Mouse (Mus musculus): ENCODE measurements around the gene Rgs12.

GRCm38 (mm10) chr5:35041268-35041829, 92.1 kb downstream of the Rgs12 start, which contains the start of gene Hgfac:
- no peak for TF ChIP-seq CTCF (IDR thresholded peaks at IDR 0.05; ENCODE audit: insufficient read depth, low read length)
- TF ChIP-seq POLR2A (IDR thresholded peaks at IDR 0.05; ENCODE audit: borderline replicate concordance, extremely low read depth, low read depth, low read length) = no peak
